Comparison of ENCODE assay signal across 17 mouse cellular contexts in the genomic region with DNA sequence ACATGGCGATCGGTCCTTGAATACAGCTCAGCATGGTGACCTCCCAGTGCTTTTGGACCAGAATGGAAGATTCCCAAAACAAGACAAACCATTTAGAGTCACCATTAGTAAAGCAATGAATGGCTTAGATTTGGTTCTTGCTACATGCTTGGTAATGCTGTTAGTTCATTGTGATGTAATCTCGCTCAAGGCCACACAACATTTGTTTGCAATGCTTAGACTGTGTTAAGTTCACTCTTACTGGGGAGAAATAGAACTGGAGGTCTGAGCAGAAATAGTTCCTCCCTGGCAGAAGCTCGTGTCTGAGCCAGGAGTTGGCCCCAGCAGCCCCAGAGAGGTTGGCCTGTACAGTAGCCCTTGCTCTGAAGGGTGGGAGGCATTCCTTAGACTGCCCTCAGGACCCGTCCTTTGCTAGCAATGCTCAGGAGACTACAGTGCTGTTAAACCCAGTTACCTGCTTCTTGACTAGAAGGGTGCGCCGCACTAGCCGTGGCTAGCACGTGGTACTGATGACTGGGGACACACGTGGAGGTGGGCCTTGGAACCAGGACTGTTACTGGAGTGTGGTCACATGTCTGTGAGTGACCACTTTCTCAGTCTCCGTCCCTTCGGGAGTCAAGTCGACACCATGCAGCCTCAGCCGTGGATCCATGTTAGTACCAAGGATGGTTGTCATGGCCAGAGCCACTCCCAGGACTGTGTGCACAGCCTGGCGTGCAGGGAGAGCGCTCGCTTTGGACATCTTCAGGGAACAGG. TPM values are rescaled to one million over a fixed set of nuclear protein-coding genes. Genes with fewer than 3 reads are reported as not detected.
DNase-seq lines count a peak whose midpoint lies in the region; ATAC-seq lines count a peak whose summit lies in the region.
"Had no signal": no experiment of that assay in that cellular context is flagged by ENCODE, and none has a peak within 500 bp of the region (broad histone marks: within the 10 kb centered on the region; RNA-seq: fewer than 3 reads in every experiment).

No protein-coding gene starts in this region.

- peaks cover 36% of the 10 kb centered on the region for H3K36me3 ChIP-seq in heart, embryonic 13.5 days
- H3K36me3 ChIP-seq in midbrain, embryonic 13.5 days: peaks cover 14% of the 10 kb centered on the region
- H3K36me3 ChIP-seq in midbrain, embryonic 11.5 days (ENCODE audit: control insufficient read depth, insufficient read depth, low read length): 0 out of 2 replicates have a peak, but pooled peaks cover 4% of the 10 kb centered on the region
- H3K36me3 ChIP-seq in liver, embryonic 16.5 days (ENCODE audit: control insufficient read depth, insufficient read depth): no peaks in the 10 kb centered on the region

- DNase-seq in heart, postnatal 10 days: no peak
- no peak for DNase-seq in midbrain, embryonic 11.5 days (ENCODE audit: low spot score, missing footprints)
- DNase-seq in fat pad, adult 2 months (ENCODE audit: extremely low read depth, low read depth, low spot score): peak; percentile 34
- no peak for DNase-seq in frontal cortex, postnatal 14 days (ENCODE audit: low spot score in 2 of 2)
- DNase-seq in neural tube, embryonic 10.5 days (ENCODE audit: extremely low spot score, low spot score): no peak
- DNase-seq: cerebellum, adult 9-11 months; forebrain, postnatal 0 days; gastrocnemius, postnatal 36 days; kidney, adult 9 months; lung, postnatal 14 days; thymus, postnatal 36 days had no signal

- no peak overlapping the region for H3K4me3 ChIP-seq in heart, embryonic 13.5 days
- no peak overlapping the region for H3K4me3 ChIP-seq in midbrain, embryonic 13.5 days (replicated peaks)
- H3K4me3 ChIP-seq in midbrain, embryonic 11.5 days (ENCODE audit: low read depth, low read length): no peak overlapping the region
- no peak overlapping the region for H3K4me3 ChIP-seq in liver, embryonic 16.5 days (ENCODE audit: low read depth, low read length)
- H3K4me3 ChIP-seq: heart, embryonic 15.5 days; hindbrain, embryonic 15.5 days had no signal

- 81% methylated on average over 17 of the region's 17 CpGs for WGBS in heart, embryonic 13.5 days
- WGBS in midbrain, embryonic 13.5 days: 89% methylated on average over 17 of the region's 17 CpGs
- 91% methylated on average over 17 of the region's 17 CpGs for WGBS in midbrain, embryonic 11.5 days
- 82% methylated on average over 17 of the region's 17 CpGs for WGBS in liver, embryonic 16.5 days (ENCODE audit: insufficient replicate concordance)

- no peaks in the 10 kb centered on the region for H3K27me3 ChIP-seq in heart, embryonic 13.5 days (replicated peaks)
- no peaks in the 10 kb centered on the region for H3K27me3 ChIP-seq in midbrain, embryonic 13.5 days
- no peaks in the 10 kb centered on the region for H3K27me3 ChIP-seq in midbrain, embryonic 11.5 days (ENCODE audit: control insufficient read depth, insufficient read depth, low read length)
- no peaks in the 10 kb centered on the region for H3K27me3 ChIP-seq in liver, embryonic 16.5 days (ENCODE audit: control insufficient read depth, insufficient read depth, low read depth, low read length)
- H3K27me3 ChIP-seq: heart, embryonic 15.5 days; hindbrain, embryonic 15.5 days had no signal

- no peaks in the 10 kb centered on the region for H3K9me3 ChIP-seq in heart, embryonic 13.5 days
- peaks cover 3% of the 10 kb centered on the region; the same call in 1 of the 2 replicates for H3K9me3 ChIP-seq in midbrain, embryonic 13.5 days
- peaks cover 4% of the 10 kb centered on the region; the same call in 1 of the 2 replicates for H3K9me3 ChIP-seq in midbrain, embryonic 11.5 days (ENCODE audit: control insufficient read depth, low read length)
- no peaks in the 10 kb centered on the region for H3K9me3 ChIP-seq in liver, embryonic 16.5 days (replicated peaks; ENCODE audit: control insufficient read depth, low read length)
- H3K9me3 ChIP-seq: heart, embryonic 15.5 days; hindbrain, embryonic 15.5 days had no signal

- no peak for ATAC-seq in heart, embryonic 13.5 days (ENCODE audit: extremely low read depth, insufficient number of reproducible peaks, low FRiP score, low TSS enrichment)
- 0 out of 2 replicates have a peak, but pooled peaks have one; percentile 21 for ATAC-seq in midbrain, embryonic 13.5 days
- no peak for ATAC-seq in midbrain, embryonic 11.5 days (ENCODE audit: low FRiP score)
- no peak for ATAC-seq in liver, embryonic 16.5 days (ENCODE audit: low read depth)
- ATAC-seq: forebrain, postnatal 0 days had no signal

- no peak overlapping the region for H3K27ac ChIP-seq in heart, embryonic 13.5 days (replicated peaks)
- no peak overlapping the region for H3K27ac ChIP-seq in midbrain, embryonic 13.5 days
- no peak overlapping the region for H3K27ac ChIP-seq in midbrain, embryonic 11.5 days (ENCODE audit: low read depth, low read length)
- peak overlapping the region; percentile 91 for H3K27ac ChIP-seq in liver, embryonic 16.5 days (ENCODE audit: low read length)
- H3K27ac ChIP-seq: heart, embryonic 15.5 days; hindbrain, embryonic 15.5 days had no signal

- no peak overlapping the region for H3K4me2 ChIP-seq in heart, embryonic 13.5 days
- H3K4me2 ChIP-seq in midbrain, embryonic 13.5 days (replicated peaks): no peak overlapping the region
- H3K4me2 ChIP-seq in midbrain, embryonic 11.5 days: no peak overlapping the region
- no peak overlapping the region for H3K4me2 ChIP-seq in liver, embryonic 16.5 days (ENCODE audit: low read depth, low read length)
- H3K4me2 ChIP-seq: heart, embryonic 15.5 days; hindbrain, embryonic 15.5 days had no signal

- intact Hi-C loops in heart, postnatal 10 days (cut with DNase I): no loop called here

- 0 out of 2 replicates have a peak overlapping the region, but pooled peaks have one; percentile 1 for H3K9ac ChIP-seq in heart, embryonic 13.5 days
- no peak overlapping the region for H3K9ac ChIP-seq in midbrain, embryonic 13.5 days (replicated peaks)
- no peak overlapping the region for H3K9ac ChIP-seq in midbrain, embryonic 11.5 days (ENCODE audit: low read length)
- H3K9ac ChIP-seq in liver, embryonic 16.5 days (ENCODE audit: low read depth, low read length): no peak overlapping the region; the same call in none of the 2 replicates
- H3K9ac ChIP-seq: forebrain, postnatal 0 days; heart, embryonic 15.5 days; hindbrain, embryonic 15.5 days had no signal

- peaks cover 53% of the 10 kb centered on the region for H3K4me1 ChIP-seq in heart, embryonic 13.5 days
- H3K4me1 ChIP-seq in midbrain, embryonic 13.5 days (replicated peaks): peaks cover 15% of the 10 kb centered on the region; the same call in 1 of the 2 replicates
- no peaks in the 10 kb centered on the region for H3K4me1 ChIP-seq in midbrain, embryonic 11.5 days (ENCODE audit: control insufficient read depth, insufficient read depth, low read length)
- H3K4me1 ChIP-seq in liver, embryonic 16.5 days (ENCODE audit: control insufficient read depth, low read depth, low read length): peaks cover 56% of the 10 kb centered on the region

RNA-seq across cellular contexts. Expression of gene Mta1, which starts 10.6 kb away (rescaled TPM):
- 11.2 and 11.9 TPM in 2 replicates for polyA plus RNA-seq in heart, embryonic 13.5 days (2015; fragmentation: Nextera tagmentation; extraction: Ambion mirVana)
- total RNA-seq in heart, postnatal 10 days (2021): 10 to 100 TPM; 50.1 TPM
- 17.2 and 17.4 TPM in 2 replicates for polyA plus RNA-seq in midbrain, embryonic 13.5 days (2015; fragmentation: Nextera tagmentation; extraction: Ambion mirVana)
- 19.2 and 21.4 TPM in 2 replicates for polyA plus RNA-seq in midbrain, embryonic 11.5 days (2014; fragmentation: Nextera tagmentation; extraction: Ambion mirVana)
- polyA plus RNA-seq in liver, embryonic 16.5 days (2015; fragmentation: Nextera tagmentation; extraction: Ambion mirVana): 3.4 and 3.5 TPM in 2 replicates

RNA-seq across cellular contexts. Expression of gene Crip2, which starts 31.3 kb away (rescaled TPM):
- polyA plus RNA-seq in heart, embryonic 13.5 days (2015; fragmentation: Nextera tagmentation; extraction: Ambion mirVana): 1,302 and 1,499 TPM in 2 replicates
- 1,000 to 10,000 TPM; 1,259 to 1,405 TPM for total RNA-seq in heart, postnatal 10 days (2021)
- polyA plus RNA-seq in midbrain, embryonic 13.5 days (2015; fragmentation: Nextera tagmentation; extraction: Ambion mirVana): 360 TPM in 2 replicates
- polyA plus RNA-seq in midbrain, embryonic 11.5 days (2014; fragmentation: Nextera tagmentation; extraction: Ambion mirVana): 226 and 247 TPM in 2 replicates
- 41.6 and 43.8 TPM in 2 replicates for polyA plus RNA-seq in liver, embryonic 16.5 days (2015; fragmentation: Nextera tagmentation; extraction: Ambion mirVana)

RNA-seq across cellular contexts. Expression of gene Tex22, which starts 34.4 kb away (rescaled TPM):
- polyA plus RNA-seq in heart, embryonic 13.5 days (2015; fragmentation: Nextera tagmentation; extraction: Ambion mirVana): not detected in 2 replicates
- total RNA-seq in heart, postnatal 10 days (2021): under 1 TPM in 1 of 2 experiments, not detected in 1; 0.41 TPM
- polyA plus RNA-seq in midbrain, embryonic 13.5 days (2015; fragmentation: Nextera tagmentation; extraction: Ambion mirVana): 0.20 TPM in 1 of 2 replicates, not detected in the other
- polyA plus RNA-seq in midbrain, embryonic 11.5 days (2014; fragmentation: Nextera tagmentation; extraction: Ambion mirVana): not detected in 2 replicates
- polyA plus RNA-seq in liver, embryonic 16.5 days (2015; fragmentation: Nextera tagmentation; extraction: Ambion mirVana): not detected in 2 replicates
- polyA plus RNA-seq: forebrain, postnatal 0 days; heart, embryonic 15.5 days; hindbrain, embryonic 15.5 days; neural tube, embryonic 11.5 days had no signal

RNA-seq across cellular contexts. Expression of gene Crip1, which starts 37.4 kb away (rescaled TPM):
- polyA plus RNA-seq in heart, embryonic 13.5 days (2015; fragmentation: Nextera tagmentation; extraction: Ambion mirVana): 408 and 464 TPM in 2 replicates
- 100 to 1,000 TPM; 260 to 267 TPM for total RNA-seq in heart, postnatal 10 days (2021)
- polyA plus RNA-seq in midbrain, embryonic 13.5 days (2015; fragmentation: Nextera tagmentation; extraction: Ambion mirVana): 31.0 and 35.1 TPM in 2 replicates
- 87.1 and 95.7 TPM in 2 replicates for polyA plus RNA-seq in midbrain, embryonic 11.5 days (2014; fragmentation: Nextera tagmentation; extraction: Ambion mirVana)
- polyA plus RNA-seq in liver, embryonic 16.5 days (2015; fragmentation: Nextera tagmentation; extraction: Ambion mirVana): 97.4 and 102 TPM in 2 replicates

RNA-seq across cellular contexts. Expression of gene Tedc1, which starts 47.5 kb away (rescaled TPM):
- 20.6 and 21.8 TPM in 2 replicates for polyA plus RNA-seq in heart, embryonic 13.5 days (2015; fragmentation: Nextera tagmentation; extraction: Ambion mirVana)
- total RNA-seq in heart, postnatal 10 days (2021): 1 to 10 TPM; 2.5 to 2.8 TPM
- 21.3 and 21.6 TPM in 2 replicates for polyA plus RNA-seq in midbrain, embryonic 13.5 days (2015; fragmentation: Nextera tagmentation; extraction: Ambion mirVana)
- polyA plus RNA-seq in midbrain, embryonic 11.5 days (2014; fragmentation: Nextera tagmentation; extraction: Ambion mirVana): 25.6 and 31.5 TPM in 2 replicates
- polyA plus RNA-seq in liver, embryonic 16.5 days (2015; fragmentation: Nextera tagmentation; extraction: Ambion mirVana): 9.1 and 9.2 TPM in 2 replicates
